Mouse (Mus musculus) brain, embryonic 14.5 days (tissue): ENCODE measurements around the gene Borcs8. TPM values are rescaled to one million over a fixed set of nuclear protein-coding genes. Genes with fewer than 3 reads are reported as not detected.
A peak's percentile ranks its signal among the peaks of the same experiment; 100 is the strongest.

Source experiments
- DNase-seq: peaks from one replicate; pipeline ENCODE4 v3.0.0-alpha.2; 2011; ENCODE audit warnings: low read depth
- CTCF ChIP-seq: fragments of 200-500 bp; IDR thresholded peaks from 2 replicates; pipeline ENCODE4 v1.5.1; 2012; ENCODE audit warnings: inconsistent platforms, mild to moderate bottlenecking, moderate library complexity, borderline replicate concordance; ENCODE audit not compliant: insufficient read depth, insufficient read length; ENCODE audit errors: extremely low read depth
- POLR2A ChIP-seq: fragments of 200-500 bp; IDR thresholded peaks from 2 replicates; pipeline ENCODE4 v1.6.1; 2012; ENCODE audit warnings: mild to moderate bottlenecking, inconsistent platforms, borderline replicate concordance; ENCODE audit not compliant: poor library complexity, insufficient read depth, insufficient read length, severe bottlenecking; ENCODE audit errors: extremely low read depth
- polyA plus RNA-seq: library from polyadenylated mRNA; depleted of rRNA; stranded (reverse); fragments of >200 nt; gene quantifications from 2 replicates; pipeline ENCODE4 v1.2.3, GENCODE M21; 2012

The Borcs8 gene
- polyA plus RNA-seq, 1 experiment, result 93.3 TPM

GRCm38 (mm10) chr8:70171240-70171639 lies 31.9 kb downstream of the Borcs8 start:
- TF ChIP-seq CTCF (no peak), POLR2A (no peak)
- DNase-seq, result no peak

- peak; percentile 98 for DNase-seq
- peak; percentile 53; the same call in 1 of the 2 replicates for TF ChIP-seq POLR2A
- no peak for TF ChIP-seq CTCF
Measured at GRCm38 (mm10) chr8:70172043-70172681, 32.9 kb downstream of the Borcs8 start, which contains the start of gene Tmem161a. TSS of gene Tmem161a (plus strand) at chr8:70172356.

GRCm38 (mm10) chr8:70173320-70173719 lies 34.0 kb downstream of the Borcs8 start:
- no peak for DNase-seq
- TF ChIP-seq CTCF, result no peak
- no peak for TF ChIP-seq POLR2A

GRCm38 (mm10) chr8:70174079-70174478 lies 34.8 kb downstream of the Borcs8 start:
- TF ChIP-seq CTCF, result no peak
- no peak for TF ChIP-seq POLR2A
- DNase-seq, result no peak

GRCm38 (mm10) chr8:70178231-70178630 lies 38.9 kb downstream of the Borcs8 start:
- TF ChIP-seq CTCF (no peak), POLR2A (no peak)
- no peak for DNase-seq

GRCm38 (mm10) chr8:70179082-70179481 lies 39.8 kb downstream of the Borcs8 start:
- peak; percentile 16 for DNase-seq
- TF ChIP-seq CTCF (peak; percentile 29; the same call in 1 of the 2 replicates), POLR2A (no peak)

- DNase-seq, result no peak
- TF ChIP-seq POLR2A, result no peak
- no peak for TF ChIP-seq CTCF
Measured at GRCm38 (mm10) chr8:70181212-70181902, 42.1 kb downstream of the Borcs8 start.

- TF ChIP-seq CTCF, result no peak
- TF ChIP-seq POLR2A, result no peak
- DNase-seq, result no peak
Measured at GRCm38 (mm10) chr8:70181903-70182252, 42.6 kb downstream of the Borcs8 start.

- TF ChIP-seq CTCF (no peak), POLR2A (no peak)
- DNase-seq, result no peak
Measured at GRCm38 (mm10) chr8:70183194-70183593, 43.9 kb downstream of the Borcs8 start.

GRCm38 (mm10) chr8:70188707-70189106 lies 49.4 kb downstream of the Borcs8 start:
- TF ChIP-seq POLR2A (no peak), CTCF (no peak)
- no peak for DNase-seq

- DNase-seq, result no peak
- TF ChIP-seq CTCF (no peak), POLR2A (no peak)
Measured at GRCm38 (mm10) chr8:70193238-70193637, 53.9 kb downstream of the Borcs8 start.

- TF ChIP-seq POLR2A, result no peak
- no peak for TF ChIP-seq CTCF
- no peak for DNase-seq
Measured at GRCm38 (mm10) chr8:70194191-70194590, 54.9 kb downstream of the Borcs8 start.
